ENCODE assay signal across 12 mouse cellular contexts in genomic region chr5:4973408-4973807, GRCm38 (mm10).
"Had no signal": no experiment of that assay in that cellular context is flagged by ENCODE, and none has a peak within 500 bp of the region (broad histone marks: within the 10 kb centered on the region; RNA-seq: fewer than 3 reads in every experiment).

No protein-coding gene starts in this region.

- DNase-seq: retina, postnatal 1 day; right cerebral cortex, adult 18-20 months; right cerebral cortex, postnatal 14 days; right cerebral cortex, postnatal 25 days; right cerebral cortex, postnatal 4 days; spleen, adult 18-20 months; thymus, adult 18-20 months; thymus, adult 2 months; thymus, postnatal 14 days; thymus, postnatal 25 days; thymus, postnatal 36 days; thymus, postnatal 4 days had no signal
